Mouse (Mus musculus): ENCODE results near the gene Dnah12. TPM values are rescaled to one million over a fixed set of nuclear protein-coding genes. Genes with fewer than 3 reads are reported as not detected.

The Dnah12 gene
- 0.18 TPM for polyA plus RNA-seq (2017; shearing (Covaris generic))

DNA sequence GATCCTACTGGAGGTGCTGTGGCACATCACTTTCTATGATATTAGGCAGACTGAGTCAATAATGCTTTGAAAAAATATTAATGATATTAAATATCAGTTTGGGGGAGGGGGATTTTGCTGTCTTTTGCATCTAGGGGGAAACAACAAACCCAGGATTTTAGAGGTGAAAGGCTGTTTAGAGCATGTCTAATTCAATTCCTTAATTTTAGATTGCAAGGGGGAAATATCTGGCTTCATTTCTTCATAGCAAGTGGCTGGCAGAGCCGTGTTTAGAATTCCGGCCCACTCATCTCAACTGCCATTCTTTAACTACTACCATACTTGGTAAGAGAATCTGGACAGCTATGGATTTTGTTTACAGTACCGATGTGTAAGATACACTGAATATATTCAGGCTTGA lies at the start of gene Dnah12:
Gene Dnah12 (plus strand): TSS at position 301 of the 400 bp plus-strand sequence.

DNA sequence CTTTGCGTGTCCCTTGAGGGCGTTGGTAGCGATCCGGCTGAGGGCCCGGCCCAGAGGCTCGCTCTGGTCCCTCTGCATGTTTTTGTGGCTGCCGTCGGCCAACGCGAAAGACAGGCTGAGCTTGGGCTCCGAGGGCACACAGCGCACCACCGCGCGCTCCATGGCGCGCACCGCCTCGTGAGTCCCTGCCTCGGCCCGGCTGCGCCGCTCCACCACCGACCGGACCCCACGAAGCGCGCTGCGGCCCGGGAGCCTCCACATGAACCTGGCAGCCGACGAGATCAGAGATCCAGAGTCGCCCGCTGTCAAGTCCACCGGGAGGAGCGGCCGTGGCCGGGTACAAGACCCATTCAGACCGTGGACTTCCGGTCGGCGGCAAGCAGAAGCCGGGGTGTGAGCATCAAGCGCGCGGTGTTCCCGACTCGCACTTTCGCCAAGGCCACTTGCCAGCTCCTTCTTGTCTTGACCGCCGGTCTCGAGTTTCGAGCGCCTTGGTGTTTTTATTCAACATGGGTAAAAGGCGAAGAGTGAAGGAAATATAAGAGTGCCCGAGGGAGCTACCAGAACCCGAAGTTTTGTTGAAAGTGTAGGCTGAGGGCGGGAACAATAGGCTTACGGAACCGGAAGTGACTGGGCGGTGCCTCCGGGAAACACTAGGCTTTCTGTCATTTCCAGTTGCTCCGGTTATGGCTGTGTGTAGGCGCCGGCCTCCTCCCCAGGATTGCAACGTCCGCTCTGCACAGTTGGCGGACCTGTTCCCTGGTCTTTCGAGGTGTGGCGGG lies 23.6 kb upstream of the Dnah12 start, which contains the start of gene Pde12:
Gene Pde12 (minus strand): TSS at position 592 of the 782 bp plus-strand sequence.

DNA sequence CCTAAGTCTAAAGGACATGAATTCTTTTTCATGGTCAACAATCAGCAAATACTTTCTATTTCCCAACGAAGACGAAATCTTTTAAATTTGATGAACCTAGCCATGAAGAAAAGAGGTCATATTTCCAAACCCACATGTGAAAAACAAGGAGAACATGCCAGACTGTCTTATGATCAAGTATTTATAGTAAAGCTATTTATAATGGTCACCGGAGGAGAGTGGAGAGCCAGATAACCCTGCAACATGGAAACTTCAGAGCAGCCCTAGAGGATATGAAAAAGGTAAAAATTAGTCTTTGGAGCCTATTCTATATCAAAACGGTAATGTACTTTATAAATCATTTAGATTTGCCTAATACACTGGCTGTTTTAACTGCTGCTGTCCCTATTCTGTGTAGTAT lies 201.3 kb downstream of the Dnah12 start, which contains the start of gene Asb14:
Gene Asb14 (plus strand): TSS at position 166 of the 400 bp plus-strand sequence.

Other genes with a start within 250 kb of the Dnah12 start
- gene Slmap, start 158.3 kb upstream of the Dnah12 start, polyA plus RNA-seq (2017; shearing (Covaris generic)) = 36.0 TPM
- 14.1 TPM for gene Dennd6a, start 119.4 kb upstream of the Dnah12 start, polyA plus RNA-seq (2017; shearing (Covaris generic))
- 539 TPM for gene Arf4, start 55.2 kb upstream of the Dnah12 start, polyA plus RNA-seq (2017; shearing (Covaris generic))
- gene Pde12, start 23.4 kb upstream of the Dnah12 start, polyA plus RNA-seq (2017; shearing (Covaris generic)) = 11.5 TPM
- 0.57 TPM for gene Asb14, start 201.3 kb downstream of the Dnah12 start, polyA plus RNA-seq (2017; shearing (Covaris generic))

Data from effector memory CD4-positive, alpha-beta T cell, adult 7 months (primary cell).